Mouse (Mus musculus) lung, adult 2 months (tissue): ENCODE measurements around the gene Prdm11.

ENCODE experiments used
- CTCF ChIP-seq: fragments of 200-500 bp; IDR thresholded peaks from 2 replicates; pipeline ENCODE4 v1.5.1; 2011; ENCODE audit warnings: mild to moderate bottlenecking, low read length, control low read depth; ENCODE audit not compliant: insufficient read depth
- POLR2A ChIP-seq: fragments of 200-500 bp; IDR thresholded peaks from 2 replicates; pipeline ENCODE4 v1.6.1; 2011; ENCODE audit warnings: low read depth, mild to moderate bottlenecking, control low read depth, low read length, borderline replicate concordance; ENCODE audit errors: extremely low read depth

DNA sequence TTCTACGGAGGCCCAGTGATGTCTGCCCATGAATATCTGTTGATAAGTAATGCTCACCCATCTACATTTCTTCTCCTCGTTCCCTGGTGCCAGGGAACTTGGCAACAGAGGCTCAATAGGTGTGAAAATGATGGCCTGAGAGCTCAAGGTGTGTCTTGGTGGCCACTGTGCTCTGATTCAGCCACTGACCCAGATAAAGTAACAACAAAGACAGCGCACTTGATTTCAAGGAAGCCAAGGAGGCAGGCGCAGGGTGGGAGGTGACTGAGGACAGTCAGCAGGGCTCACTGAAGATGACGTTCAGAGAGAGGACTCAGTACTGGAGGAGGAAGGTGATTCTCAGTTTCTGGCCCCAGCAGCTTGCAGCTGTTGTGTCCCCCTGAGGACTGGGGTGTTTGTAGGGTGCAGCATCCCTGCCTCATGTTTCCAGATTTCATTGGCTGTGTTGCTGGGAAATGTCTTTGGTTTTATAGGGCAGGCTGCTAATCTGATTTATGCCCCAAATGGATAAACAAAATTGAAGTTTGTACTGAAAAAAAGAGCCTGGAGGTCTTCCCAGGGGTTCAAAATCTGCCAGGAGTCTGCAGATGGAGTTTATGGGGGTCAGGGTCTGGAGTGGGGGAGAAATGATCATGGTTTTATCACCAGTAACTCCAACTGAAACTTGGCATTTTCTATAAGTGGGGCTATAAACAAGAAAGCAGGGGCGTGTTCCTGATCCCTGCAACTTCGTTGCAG is 128.4 kb downstream of the Prdm11 start:
- TF ChIP-seq CTCF, result no peak
- TF ChIP-seq POLR2A, result no peak
